Mouse (Mus musculus) kidney, adult 2 months (tissue): Measurements from ENCODE around the gene Trdmt1.

ENCODE experiments used
- CTCF ChIP-seq: fragments of 200-500 bp; conservative IDR thresholded peaks from 2 replicates; pipeline ENCODE4 v1.5.1; 2011; ENCODE audit warnings: low read depth, mild to moderate bottlenecking, control low read depth, low read length, moderate library complexity, mixed read lengths; ENCODE audit not compliant: insufficient read depth, insufficient read length
- POLR2A ChIP-seq: fragments of 200-500 bp; IDR thresholded peaks from one replicate; pipeline ENCODE4 v1.6.1; 2011; ENCODE audit warnings: low read depth, low read length, control low read depth

DNA sequence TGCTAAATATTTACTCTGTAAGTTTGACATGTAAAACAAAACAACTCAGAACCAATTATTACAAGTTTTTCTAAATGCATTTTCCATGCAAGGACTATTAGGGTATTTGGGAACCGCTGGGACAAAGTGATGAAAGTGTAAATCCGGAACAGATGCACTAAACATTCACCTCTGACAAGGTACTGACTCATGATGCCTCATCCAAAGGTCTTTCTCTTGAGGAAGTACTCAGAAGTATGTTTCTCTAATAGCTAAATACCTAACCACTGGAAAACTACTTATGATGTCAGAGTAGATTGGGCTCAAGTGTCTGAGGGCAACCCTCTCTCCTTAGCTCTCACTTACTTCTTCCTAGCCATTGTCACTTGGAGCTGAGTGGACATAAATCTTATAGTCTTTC is 63.7 kb downstream of the Trdmt1 start:
- TF ChIP-seq CTCF, result no peak
- TF ChIP-seq POLR2A, result no peak
